Mouse (Mus musculus) CD4-positive, CD25-positive, alpha-beta regulatory T cell, adult 4 months (primary cell): Measurements from ENCODE around the gene Slf2. TPM values are rescaled to one million over a fixed set of nuclear protein-coding genes. Genes with fewer than 3 reads are reported as not detected.

ENCODE experiments used
- polyA plus RNA-seq, 2 experiments: library from polyadenylated mRNA; unstranded; fragments of 100-300 nt; shearing (Covaris generic); gene quantifications; one replicate each; pipeline ENCODE4 v1.2.1; 2017

The Slf2 gene
- polyA plus RNA-seq, 2 experiments from 2014 or later = 24.7 to 28.4 TPM

Other genes with a start within 250 kb of the Slf2 start
- gene Pax2, start 175.1 kb upstream of the Slf2 start, polyA plus RNA-seq = under 1 TPM in 1 of 2 experiments, not detected in 1; 0.13 TPM
- under 1 TPM; 0.14 to 0.31 TPM for gene Sema4g, start 58.0 kb downstream of the Slf2 start, polyA plus RNA-seq
- gene Twnk, start 74.5 kb downstream of the Slf2 start, polyA plus RNA-seq = 10 to 100 TPM in 1 of 2 experiments, 1 to 10 TPM in 1; 8.6 to 20.3 TPM
- 10 to 100 TPM; 45.8 to 63.1 TPM for gene Mrpl43, start 75.3 kb downstream of the Slf2 start, polyA plus RNA-seq
- gene Lzts2, start 83.3 kb downstream of the Slf2 start, polyA plus RNA-seq = 1 to 10 TPM in 1 of 2 experiments, under 1 TPM in 1; 0.54 to 1.6 TPM
- gene Pdzd7, start 114.6 kb downstream of the Slf2 start, polyA plus RNA-seq = not detected
- 100 to 1,000 TPM in 1 of 2 experiments, 10 to 100 TPM in 1; 92.5 to 132 TPM for gene Sfxn3, start 116.4 kb downstream of the Slf2 start, polyA plus RNA-seq
- gene Kazald1, start 144.1 kb downstream of the Slf2 start, polyA plus RNA-seq = 1 to 10 TPM in 1 of 2 experiments, under 1 TPM in 1; 0.76 to 1.2 TPM
- gene Tlx1, start 219.5 kb downstream of the Slf2 start, polyA plus RNA-seq = not detected